Mouse (Mus musculus) monocyte, adult 2 months (primary cell): ENCODE results near the gene Cd320.
"Not testable (repeated sequence)": the region's sequence is repeated elsewhere in the genome, so short reads cannot be mapped to it uniquely, and the experiment has no call there.

Experiments
- DNase-seq, 2 experiments: peaks; one replicate each; pipeline ENCODE4 v3.0.0; 2022; ENCODE audit warnings: low spot score in 2 of 2, low read depth in 1 of 2

Gene Cd320

DNA sequence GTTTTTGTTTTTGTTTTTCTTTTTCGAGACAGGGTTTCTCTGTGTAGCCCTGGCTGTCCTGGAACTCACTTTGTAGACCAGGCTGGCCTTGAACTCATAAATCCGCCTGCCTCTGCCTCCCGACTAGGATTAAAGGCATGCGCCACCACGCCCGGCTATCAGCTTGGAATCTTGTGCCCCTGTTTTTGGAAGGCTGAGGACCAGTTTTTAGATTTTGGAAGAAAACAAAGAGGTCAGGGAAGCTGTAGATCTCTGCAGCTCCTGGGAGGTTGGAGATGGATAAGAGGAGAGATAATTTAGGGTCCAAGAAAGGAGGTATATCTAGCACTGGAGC lies 17.9 kb upstream of the Cd320 start:
- DNase-seq: not testable (repeated sequence)

DNA sequence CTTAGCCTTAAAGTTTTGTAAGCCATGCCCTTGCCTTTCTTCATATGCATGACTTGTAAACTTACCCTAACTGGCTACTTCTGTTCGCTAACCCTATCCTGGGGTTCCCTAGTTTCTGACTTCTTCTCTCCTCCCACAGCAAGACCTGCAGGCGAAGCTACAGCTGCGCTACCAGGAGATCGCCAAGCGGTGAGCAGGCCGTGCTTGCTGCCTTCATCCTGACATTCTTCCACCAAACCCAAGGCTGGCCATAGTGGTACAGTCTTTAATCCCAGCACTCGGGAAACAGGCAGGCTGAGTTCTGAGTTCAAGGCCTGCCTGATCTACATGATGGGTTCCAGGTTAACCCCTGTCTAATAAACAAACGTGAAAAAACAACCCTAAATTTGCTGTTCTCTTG lies 17.4 kb upstream of the Cd320 start:
- no peak for DNase-seq

DNA sequence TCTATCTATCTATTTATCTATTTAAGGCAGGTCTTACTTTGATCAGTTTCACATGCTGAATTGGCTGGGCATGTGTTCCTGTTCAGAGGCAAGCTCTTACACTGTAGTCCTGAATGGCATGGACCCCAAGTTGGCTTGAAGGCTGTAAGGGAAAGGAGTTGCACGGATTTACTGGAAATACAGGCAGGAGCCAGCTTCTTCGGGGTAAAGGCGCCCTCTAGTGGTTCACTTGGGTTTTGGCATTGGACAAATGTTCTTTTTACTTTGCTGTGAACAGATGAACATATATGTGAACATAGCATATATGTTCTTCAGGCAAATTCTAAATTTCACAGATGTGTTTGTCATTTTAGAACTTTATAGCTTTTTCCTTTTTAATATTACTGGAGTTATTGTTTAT lies 16.0 kb upstream of the Cd320 start:
- DNase-seq: peak in 1 of 2 experiments; percentile 52

DNA sequence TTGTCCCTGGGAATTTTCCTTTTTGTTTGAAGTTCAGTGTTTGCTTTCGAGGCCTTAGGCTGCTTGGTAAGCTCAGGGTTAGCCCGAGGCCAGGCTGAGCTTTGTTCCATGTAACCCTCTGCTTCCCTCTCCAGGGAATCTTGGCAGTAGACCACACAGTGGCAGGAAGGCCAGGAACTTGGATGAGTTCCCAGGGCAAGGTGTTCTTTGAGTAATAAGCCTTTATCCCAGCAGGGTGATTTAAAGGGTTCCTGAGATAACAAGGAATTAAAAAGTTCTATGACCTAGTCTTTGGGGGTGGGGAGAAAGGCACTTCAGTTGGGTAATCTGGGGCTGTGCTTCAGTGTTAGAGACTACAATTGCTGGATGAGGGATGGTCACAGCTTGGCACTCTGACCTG lies 14.0 kb upstream of the Cd320 start:
- DNase-seq: no peak

DNA sequence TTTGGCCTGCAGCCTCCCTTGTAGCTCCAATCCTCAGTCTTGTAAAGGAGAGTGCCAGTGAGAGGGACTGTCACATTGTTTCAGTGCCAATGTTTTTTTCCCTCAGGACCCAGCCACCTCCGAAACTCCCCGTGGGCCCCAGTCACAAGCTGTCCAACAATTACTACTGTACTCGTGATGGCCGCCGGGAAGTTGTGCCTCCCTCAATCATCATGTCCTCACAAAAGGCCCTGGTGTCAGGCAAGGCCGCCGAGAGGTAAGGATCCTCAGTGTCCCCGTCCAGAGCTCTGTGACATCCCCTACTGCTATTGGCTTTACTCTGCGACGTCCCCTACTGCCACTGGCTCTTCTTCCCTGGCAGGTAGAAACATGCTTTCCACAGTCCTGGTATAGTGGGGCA lies 13.3 kb upstream of the Cd320 start:
- no peak for DNase-seq

DNA sequence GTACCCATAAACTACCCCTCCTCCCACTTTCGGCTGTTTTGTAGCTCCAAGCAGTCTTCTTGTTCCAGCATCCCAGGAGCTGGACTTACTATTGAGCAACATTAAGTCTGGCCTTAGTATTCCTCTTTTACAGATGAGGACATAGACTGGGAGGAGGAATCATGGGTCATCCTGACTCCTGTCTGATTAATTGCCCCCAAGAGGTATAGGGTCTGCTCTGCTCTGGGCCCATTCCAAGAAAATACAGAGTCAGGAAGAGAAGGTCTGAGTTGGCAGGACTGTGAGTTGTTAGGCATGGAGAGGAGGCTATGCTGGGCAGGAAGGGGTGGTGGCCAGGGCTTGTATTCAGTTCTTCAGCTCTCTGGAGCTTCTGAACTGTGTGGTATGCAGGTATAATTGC lies 1.3 kb downstream of the Cd320 start:
- no peak for DNase-seq

DNA sequence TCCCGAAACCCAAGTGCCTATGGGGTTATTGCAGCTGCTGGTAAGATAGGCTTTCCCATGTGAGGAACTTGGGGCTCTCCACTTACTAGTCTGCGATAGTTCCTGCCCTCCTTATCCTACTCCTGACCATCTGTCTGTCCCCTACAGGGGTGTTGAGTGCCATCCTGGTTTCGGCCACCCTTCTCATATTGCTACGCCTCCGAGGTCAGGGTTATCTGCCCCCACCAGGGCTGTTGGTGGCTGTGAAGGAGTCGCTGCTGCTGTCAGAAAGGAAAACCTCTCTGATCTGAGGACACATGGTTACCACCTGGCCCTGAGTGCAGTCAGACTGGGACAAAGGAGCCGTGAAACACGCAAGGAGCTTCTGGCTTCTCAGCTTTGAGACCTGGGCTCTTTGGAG lies 5.2 kb downstream of the Cd320 start:
- DNase-seq: no peak

DNA sequence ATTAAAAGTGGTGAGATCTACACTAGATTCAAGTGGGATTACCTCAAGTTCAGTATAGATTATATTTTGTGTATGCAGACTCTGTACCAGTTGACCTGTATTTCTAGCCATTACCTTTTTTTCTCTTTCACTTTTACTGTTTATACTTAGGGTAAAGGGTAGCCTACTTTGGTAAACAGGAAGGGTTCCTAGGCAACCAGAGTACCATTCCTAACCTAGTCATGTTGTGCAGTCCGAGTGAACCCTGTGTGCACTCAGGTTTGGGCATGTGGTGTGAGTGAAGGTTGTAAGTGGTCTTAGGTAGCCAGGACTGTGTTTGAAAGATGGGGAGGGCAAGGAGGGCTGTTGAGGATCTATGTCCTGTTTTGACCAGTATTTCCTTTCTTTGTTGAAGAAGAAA lies 8.4 kb downstream of the Cd320 start:
- DNase-seq: no peak

DNA sequence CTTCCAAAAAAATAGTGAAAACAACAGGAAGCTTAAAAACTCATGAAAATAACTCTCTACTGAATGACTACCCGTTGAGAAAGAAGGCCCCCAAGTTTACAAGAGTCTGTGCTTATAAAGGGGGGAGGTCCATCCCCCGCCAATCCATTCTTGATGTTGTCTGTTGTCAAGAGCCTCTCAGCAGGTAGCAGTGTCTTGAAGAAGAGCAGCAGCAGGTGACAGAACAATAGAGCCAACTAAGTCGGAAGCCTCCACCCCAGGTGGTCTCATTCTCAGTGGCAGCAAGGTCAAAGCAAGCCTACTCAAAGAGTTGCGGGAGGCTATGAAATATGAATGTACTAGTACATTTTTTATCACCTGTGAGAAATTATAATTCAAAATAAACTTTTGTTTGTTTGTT lies 14.9 kb downstream of the Cd320 start:
- DNase-seq: no peak

DNA sequence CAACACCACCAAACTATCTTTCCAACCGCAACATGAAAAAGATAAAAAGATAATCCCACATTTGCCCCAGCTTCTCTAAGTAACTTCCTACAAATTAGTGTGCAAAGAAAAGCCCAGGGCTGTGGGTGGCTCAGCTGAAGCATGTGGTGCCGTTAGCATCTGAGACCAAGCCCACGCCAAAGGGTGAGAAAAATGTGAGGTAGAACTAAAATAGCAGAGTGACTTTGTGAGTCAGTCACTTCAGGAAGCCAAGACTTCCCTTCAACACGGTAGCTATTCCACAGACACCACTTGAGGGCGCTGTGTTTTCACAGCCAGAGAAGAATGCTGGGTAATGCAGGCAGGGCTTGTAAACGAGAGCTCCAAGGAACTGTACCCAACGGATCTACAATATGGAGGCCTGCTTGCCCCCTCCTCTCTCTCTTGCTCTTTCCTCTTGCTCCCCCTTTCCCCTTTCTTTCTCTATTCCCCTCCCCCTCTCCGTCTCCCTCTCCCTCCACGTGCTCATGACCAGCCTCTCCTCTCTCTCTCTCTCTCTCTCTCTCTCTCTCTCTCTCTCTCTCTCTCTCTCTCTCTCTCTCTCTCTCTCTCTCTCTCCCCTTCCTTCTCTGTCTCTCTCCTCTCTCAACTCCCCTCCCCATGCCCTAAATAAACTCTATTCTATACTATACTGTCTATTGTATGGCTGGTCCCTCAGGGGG lies 22.6 kb downstream of the Cd320 start:
- peak; percentile 23 to 47 for DNase-seq

DNA sequence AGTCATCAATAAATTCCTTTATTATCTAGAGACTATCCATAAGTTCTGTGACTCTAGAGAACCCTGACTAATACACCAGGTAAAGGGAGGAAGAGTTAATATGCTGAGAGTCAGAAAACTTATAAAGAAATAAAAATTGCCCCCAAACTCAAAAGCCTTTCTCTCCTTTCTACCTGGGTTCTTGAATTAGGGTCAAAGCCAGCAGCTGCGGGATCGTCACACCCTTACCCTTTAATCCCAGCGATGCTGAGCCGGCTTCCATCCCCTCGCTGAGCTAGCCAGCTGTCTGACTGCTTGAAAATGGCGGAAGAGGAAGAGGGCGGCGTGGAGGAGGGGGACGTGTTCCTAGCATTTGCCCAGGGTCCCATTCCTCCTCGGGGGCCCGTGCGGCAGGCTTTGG lies 30.6 kb downstream of the Cd320 start, which contains the start of gene Gm7029:
Gene Gm7029 (plus strand): TSS at position 301 of the 400 bp plus-strand sequence.
- not testable (repeated sequence) for DNase-seq

DNA sequence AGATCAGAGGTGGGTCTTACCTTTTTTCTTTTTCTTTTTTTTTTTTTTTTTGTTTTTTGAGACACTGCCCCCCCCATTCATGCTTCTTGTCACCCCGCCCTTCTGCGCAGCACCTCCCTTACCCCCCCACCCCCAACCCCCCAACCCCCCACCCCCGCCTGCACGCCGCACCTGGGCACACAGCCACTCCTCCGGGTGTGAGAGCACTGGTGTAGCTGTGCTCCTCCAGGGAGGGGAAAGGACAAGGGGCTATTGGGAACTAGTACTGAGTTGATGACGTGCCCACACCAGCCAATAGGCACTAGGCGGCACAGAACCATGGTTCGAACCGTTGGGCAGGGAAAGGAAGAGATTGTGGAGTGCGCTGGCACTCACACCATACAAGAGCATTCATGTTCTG lies 31.5 kb downstream of the Cd320 start:
- DNase-seq: no peak

DNA sequence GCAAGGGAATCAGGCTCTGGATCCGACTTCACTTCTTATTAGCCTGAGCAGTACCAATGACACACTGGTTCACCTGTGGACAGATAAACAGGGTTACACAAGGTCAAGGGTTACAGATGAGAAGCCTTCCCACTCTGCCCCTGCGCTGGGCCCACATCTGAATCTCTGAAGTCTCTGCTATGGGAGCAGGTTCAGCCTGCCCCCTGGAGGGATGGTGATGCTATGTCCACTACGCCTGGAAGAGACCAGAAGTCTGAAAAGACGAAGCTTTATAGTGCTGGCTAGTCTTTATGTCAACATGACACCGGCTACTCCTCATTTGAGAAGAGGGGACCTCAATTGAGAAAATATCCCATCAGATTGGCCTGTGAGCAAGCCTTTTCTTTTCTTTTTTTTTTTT lies 32.9 kb downstream of the Cd320 start:
- not testable (repeated sequence) for DNase-seq

DNA sequence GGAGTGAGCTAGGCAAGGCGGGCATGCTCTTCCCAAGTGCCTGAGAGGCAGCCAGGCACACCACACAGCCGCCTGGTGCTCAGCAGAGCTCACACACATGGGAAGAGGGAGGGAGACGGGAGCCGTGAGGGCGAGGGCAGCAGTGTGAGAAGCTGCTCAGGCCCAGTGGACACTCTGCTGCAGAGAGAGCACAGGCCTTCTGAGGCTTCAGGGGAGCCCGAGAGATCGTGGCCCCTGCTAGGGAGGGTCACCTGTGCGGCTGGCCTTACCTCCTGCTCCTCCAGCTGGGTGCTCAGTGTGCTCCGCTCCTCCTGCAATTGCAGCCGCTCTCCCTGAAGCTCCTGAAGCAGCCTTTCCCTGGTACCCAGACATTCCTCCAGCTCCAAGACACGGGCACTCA lies 41.4 kb downstream of the Cd320 start:
- not testable (repeated sequence) for DNase-seq

DNA sequence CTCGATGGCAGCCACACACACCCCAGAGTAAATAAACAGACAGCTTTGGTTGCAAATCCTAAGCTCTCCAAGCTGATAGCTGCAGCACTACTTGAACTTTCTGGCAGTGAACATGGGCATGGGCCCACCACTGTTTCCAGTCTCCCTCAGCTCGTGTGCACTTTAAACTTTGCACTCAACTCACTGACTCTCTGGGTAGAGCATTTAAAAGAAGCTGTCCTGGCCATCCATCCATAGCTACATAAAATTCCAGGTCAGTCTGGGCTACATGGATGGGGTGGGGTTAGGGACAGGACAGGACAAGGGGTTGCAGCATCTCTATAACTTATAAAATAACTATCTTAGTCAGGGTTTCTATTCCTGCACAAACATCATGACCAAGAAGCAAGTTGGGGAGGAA lies 44.9 kb downstream of the Cd320 start:
- DNase-seq: not testable (repeated sequence)

DNA sequence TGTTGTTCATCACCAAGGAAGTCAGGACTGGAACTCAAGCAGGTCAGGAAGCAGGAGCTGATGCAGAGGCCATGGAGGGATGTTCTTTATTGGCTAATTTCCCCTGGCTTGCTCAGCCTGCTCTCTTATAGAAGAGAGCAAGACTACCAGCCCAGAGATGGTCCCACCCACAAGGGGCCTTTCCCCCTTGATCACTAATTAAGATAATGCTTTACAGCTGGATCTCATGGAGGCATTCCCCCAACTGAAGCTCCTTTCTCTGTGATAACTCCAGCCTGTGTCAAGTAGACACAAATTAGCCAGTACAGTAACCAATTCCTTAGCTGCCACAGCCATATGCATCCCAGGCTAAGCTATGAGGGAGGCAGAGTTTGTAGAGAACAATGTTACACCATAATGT lies 45.3 kb downstream of the Cd320 start:
- DNase-seq: not testable (repeated sequence)

DNA sequence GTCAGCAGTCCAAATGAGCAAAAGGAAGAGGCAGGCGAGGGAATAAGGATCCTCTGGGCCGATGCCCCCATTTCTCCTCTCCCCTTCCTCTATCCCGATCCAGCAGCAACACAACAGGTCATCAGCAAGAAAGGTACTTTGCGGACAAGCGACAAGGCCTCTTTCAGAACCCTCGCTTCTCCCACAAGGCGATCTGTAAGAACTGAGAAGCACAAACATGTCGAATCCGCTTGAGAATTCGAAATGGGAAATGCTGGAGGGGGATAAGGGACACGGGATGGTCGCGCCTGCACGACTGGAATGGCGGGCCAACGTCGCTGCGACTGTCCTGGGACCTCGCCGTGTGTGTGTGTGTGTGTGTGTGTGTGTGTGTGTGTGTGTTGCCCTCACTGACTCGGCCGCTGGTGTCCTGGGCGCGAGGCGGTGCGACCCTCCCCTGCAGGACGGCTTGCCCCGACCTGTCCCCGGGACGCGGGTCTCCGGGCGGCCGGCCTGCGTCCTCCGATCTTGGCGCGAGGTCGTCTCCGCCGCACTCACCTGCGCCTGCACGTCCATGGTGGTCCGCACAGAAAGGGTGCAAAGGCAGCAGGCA lies 47.1 kb downstream of the Cd320 start:
- not testable (repeated sequence) for DNase-seq

DNA sequence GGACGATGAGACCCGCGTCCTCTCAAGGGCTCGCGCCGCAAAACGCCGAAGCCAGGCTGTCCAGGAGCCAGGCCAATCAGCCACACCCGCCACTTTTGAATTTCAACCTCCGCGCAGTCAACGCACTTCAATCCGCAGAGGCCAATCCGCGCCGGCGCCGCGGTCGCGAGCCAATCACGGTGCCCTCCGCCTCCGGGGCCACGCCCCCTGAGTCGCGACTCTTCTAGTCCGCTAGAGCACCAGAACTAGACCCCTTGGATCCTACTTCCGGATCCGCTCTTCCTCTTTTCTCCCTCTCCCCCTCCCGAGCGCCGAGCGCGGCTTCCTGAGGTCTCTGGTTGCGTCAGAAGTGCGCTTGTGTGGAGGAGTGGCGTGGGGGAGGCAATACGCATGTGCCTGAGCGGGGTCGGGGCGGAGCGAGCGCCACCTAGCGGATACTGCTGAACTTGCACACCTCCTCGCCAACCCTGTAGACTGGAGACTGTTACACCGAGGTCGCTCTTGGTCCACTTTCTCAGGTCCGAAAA lies 47.7 kb downstream of the Cd320 start, which contains the start of gene Kifc1:
Gene Kifc1 (minus strand): TSS at position 129 of the 527 bp plus-strand sequence.
- DNase-seq: peak; percentile 98 to 99

DNA sequence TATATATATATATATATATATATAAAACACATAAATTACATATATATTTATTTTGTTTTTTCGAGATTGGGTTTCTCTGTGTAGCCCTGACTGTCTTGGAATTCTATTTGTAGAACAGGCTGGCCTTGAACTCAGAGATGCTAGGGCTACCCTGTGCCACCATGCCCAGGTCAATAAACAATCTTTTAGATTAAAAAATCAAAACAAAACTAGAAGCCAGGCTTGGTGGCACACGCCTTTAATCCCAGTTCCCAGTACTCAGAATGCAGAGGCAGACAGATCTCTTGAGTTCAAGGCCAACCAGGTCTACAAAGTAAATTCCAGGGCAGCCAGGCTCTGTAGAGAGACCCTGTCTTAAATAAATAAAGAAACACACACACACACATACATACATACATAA lies 48.5 kb downstream of the Cd320 start:
- no peak for DNase-seq

DNA sequence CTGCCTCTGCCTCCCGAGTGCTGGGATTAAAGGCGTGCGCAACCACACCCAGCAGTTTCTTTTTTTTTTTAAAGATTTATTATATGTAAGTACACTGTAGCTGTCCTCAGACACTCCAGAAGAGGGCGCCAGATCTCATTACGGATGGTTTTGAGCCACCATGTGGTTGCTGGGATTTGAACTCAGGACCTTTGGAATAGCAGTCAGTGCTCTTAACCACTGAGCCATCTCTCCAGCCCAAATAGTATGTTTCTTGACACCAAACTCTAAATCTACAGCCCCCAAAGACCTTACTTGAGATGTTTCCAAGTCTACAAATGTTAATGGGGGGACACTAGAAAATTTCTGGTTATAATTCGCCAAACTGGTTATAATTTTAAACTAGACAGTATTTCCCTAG lies 49.0 kb downstream of the Cd320 start:
- DNase-seq: not testable (repeated sequence)

DNA sequence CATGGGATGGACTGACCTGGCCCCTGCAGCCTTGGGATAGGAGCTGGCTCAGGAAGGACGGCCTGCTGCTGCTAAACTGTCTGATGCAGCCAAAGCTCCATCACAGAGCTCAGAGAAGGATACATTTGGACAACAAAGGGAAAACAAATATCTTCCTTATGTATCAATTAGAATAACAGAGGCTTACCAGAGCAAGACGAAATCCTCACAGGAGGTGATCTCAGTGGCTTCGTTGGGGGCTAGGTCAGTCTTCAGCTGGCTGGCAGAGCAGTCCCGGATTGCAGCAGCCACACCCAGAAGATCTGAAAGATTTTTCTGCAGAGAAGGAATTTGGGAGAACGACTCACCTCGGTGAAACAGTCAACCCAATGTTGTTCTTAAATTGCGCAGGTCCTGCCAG lies 49.5 kb downstream of the Cd320 start:
- no peak for DNase-seq

DNA sequence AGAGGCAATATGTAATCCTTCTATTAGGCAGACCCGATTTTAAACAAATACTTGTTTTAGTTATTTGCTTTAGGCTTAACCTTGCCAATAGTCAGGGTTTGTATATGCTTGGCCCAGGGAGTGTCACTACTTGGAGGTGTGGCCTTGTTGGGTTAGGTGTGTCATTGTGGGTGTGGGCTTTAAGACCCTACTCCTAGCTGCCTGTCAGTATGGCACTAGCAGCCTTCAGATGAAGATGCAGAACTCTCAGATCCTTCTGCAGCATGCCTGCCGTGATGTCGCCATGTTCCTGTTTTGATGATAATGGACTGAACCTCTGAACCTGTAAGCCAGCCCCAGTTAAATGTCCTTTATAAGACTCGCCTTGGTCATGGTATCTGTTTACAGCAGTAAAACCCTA lies 50.1 kb downstream of the Cd320 start:
- not testable (repeated sequence) for DNase-seq
